Mouse (Mus musculus): Measurements from ENCODE around the gene Hoxc8. TPM values are rescaled to one million over a fixed set of nuclear protein-coding genes. Genes with fewer than 3 reads are reported as not detected.

Gene Hoxc8
- polyA plus RNA-seq (2015; fragmentation: Illumina TruSeq; extraction: RNeasy Lipid Tissue Mini Kit (QIAGEN cat#74804); ENCODE audit: low read depth, low replicate concordance): not detected

DNA sequence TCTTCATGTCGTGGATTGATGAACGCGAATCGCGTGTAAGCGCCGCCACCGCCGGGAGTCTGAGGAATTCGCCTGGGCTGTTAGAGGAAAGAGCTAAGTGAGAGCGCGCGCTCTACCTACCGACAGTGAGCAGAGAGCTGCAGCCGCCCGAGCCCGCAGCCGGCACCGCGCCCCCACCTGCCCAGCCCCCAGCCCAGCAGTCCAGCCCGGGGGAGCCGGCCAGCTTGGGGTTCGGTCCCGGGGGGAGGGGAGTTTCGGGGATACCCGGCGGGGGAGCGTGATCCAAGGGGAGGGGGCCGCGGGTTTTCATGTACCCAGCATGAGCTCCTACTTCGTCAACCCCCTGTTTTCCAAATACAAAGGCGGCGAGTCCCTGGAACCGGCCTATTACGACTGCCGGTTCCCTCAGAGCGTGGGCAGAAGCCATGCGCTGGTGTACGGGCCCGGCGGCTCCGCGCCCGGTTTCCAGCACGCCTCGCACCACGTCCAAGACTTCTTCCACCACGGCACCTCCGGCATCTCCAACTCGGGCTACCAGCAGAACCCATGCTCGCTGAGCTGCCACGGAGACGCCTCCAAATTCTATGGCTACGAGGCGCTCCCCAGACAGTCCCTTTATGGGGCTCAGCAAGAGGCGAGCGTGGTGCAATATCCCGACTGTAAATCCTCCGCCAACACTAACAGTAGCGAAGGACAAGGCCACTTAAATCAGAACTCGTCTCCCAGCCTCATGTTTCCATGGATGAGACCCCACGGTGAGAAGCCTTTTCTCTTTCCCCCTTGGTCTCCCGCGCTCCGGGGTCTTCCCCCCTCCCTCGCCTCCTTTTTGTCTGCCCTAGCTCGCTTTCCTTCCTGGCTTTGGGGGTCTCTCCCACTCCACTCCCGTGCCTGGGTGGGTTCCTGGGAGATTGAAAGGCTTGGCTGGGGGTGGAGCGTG is at the start of gene Hoxc8:
Gene Hoxc8 (plus strand): TSS at position 147 of the 937 bp plus-strand sequence.

DNA sequence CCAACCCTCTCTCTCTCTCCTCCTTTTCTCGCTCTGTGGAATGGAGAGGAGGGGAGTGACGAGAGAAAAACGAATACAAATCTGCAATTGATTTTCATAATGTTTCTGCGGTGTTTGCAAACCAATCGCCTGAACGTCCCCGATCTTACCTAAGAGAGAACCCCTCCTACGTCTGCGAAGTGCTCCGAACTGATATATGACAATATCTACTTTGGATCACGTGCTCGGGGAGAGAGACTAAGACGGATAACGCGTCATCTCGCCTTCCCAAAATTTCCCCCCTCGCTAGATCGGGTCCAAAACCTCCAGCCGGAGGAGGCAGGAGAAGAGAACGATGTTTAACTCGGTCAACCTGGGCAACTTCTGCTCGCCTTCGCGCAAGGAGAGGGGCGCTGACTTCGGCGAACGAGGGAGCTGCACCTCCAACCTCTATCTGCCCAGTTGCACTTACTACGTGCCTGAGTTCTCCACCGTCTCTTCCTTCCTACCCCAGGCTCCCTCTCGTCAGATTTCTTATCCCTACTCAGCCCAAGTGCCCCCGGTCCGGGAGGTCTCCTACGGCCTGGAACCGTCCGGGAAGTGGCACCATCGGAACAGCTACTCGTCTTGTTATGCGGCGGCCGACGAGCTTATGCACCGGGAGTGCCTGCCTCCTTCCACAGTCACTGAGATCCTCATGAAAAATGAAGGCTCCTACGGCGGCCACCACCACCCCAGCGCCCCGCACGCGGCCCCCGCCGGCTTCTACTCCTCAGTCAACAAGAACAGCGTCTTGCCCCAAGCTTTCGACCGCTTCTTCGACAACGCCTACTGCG is 36.0 kb upstream of the Hoxc8 start, which contains the start of gene Hoxc11:
Gene Hoxc11 (plus strand): TSS at position 236 of the 815 bp plus-strand sequence.

DNA sequence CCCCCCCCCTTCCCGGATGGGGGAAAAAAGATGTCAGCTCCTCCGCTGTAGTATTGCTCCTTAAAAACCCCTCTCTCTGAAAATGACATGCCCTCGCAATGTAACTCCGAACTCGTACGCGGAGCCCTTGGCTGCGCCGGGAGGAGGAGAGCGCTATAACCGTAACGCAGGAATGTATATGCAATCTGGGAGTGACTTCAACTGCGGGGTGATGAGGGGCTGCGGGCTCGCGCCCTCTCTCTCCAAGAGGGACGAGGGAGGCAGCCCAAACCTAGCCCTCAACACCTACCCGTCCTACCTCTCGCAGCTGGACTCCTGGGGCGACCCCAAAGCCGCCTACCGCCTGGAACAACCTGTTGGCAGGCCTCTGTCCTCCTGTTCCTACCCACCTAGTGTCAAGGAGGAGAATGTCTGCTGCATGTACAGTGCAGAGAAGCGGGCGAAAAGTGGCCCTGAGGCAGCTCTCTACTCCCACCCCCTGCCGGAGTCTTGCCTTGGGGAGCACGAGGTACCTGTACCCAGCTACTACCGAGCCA is 23.6 kb upstream of the Hoxc8 start, which contains the start of gene Hoxc10:
Gene Hoxc10 (plus strand): TSS at position 21 of the 536 bp plus-strand sequence.

DNA sequence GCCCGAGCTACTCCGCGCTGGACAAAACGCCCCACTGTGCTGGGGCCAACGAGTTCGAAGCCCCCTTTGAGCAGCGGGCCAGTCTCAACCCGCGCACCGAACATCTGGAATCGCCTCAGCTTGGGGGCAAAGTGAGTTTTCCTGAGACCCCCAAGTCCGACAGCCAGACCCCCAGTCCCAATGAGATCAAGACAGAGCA is 23.2 kb upstream of the Hoxc8 start, which contains the start of gene Hoxc5:
Gene Hoxc5 (plus strand): TSS at position 132 of the 199 bp plus-strand sequence.

DNA sequence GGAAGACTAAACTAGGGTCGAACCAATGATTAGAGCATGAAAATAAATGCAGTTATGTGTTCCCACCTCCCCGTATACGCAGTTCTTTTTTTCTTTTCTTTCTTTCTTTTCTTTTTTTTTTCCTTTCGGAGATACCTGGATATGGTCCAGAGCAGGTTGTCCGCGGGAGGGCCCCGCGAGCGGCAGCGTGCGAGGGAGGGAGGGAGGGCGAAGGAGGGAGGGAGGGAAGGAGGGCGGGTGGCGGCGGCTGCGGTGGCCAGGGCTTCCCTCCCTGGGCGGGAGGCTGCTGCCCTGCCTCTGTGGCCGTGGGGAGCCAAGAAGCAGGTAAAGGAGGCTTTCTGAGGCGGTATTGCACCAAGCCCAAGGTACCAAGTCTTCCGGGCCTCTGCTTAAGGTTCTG is 14.2 kb upstream of the Hoxc8 start, which contains the start of gene Hoxc9:
Gene Hoxc9 (plus strand): TSS at position 269 of the 400 bp plus-strand sequence.

DNA sequence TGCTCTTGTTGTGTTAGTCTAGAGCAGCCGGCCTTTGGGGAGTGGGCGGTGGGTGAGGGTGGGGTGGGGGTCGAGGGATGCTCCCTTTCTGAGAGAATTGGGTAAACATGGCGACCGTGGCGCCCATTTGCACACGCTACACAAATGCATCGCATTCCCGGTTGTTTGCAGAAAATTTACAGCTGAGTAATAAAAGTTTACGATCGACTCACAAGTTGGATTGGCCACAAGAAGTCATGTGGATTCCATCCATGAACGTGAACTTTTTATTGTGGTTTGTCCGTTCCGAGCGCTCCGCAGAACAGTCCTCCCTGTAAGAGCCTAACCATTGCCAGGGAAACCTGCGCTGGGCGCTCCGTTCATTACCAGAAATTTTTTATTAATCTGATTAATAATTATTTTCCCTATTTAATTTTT is 7.5 kb downstream of the Hoxc8 start, which contains the start of gene Hoxc6:
Gene Hoxc6 (plus strand): TSS at position 319 of the 417 bp plus-strand sequence.

DNA sequence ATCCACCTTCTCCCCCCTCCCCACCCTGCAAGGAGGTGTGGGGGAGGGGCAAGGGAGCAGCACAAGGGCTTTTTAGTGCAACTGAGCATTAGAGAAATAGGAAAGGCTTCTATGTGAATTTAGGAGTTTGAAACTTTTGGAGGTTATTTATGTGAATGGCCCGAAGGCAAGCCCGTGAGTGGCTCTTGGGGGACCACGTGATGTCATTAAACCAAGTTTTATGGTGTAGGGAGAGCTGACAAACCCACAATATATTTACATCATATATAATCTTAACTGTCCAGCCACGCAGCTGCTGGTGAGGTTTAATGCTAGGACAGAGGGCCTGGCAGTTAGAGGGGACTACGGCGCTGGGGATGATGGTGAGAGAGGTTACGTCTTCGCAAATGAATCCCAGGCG is 28.2 kb downstream of the Hoxc8 start, which contains the start of gene Hoxc4:
Gene Hoxc4 (plus strand): TSS at position 299 of the 400 bp plus-strand sequence.

Other genes with a start within 250 kb of the Hoxc8 start
- gene Hoxc13, start 69.5 kb upstream of the Hoxc8 start, polyA plus RNA-seq (2015; fragmentation: Illumina TruSeq; extraction: RNeasy Lipid Tissue Mini Kit (QIAGEN cat#74804); ENCODE audit: low read depth, low replicate concordance): not detected
- not detected for gene Hoxc12, start 53.9 kb upstream of the Hoxc8 start, polyA plus RNA-seq (2015; fragmentation: Illumina TruSeq; extraction: RNeasy Lipid Tissue Mini Kit (QIAGEN cat#74804); ENCODE audit: low read depth, low replicate concordance)
- gene Hoxc11, start 36.2 kb upstream of the Hoxc8 start, polyA plus RNA-seq (2015; fragmentation: Illumina TruSeq; extraction: RNeasy Lipid Tissue Mini Kit (QIAGEN cat#74804); ENCODE audit: low read depth, low replicate concordance): not detected
- not detected for gene Hoxc10, start 23.8 kb upstream of the Hoxc8 start, polyA plus RNA-seq (2015; fragmentation: Illumina TruSeq; extraction: RNeasy Lipid Tissue Mini Kit (QIAGEN cat#74804); ENCODE audit: low read depth, low replicate concordance)
- gene Hoxc5, start 23.2 kb upstream of the Hoxc8 start, polyA plus RNA-seq (2015; fragmentation: Illumina TruSeq; extraction: RNeasy Lipid Tissue Mini Kit (QIAGEN cat#74804); ENCODE audit: low read depth, low replicate concordance): not detected
- not detected for gene Hoxc9, start 14.2 kb upstream of the Hoxc8 start, polyA plus RNA-seq (2015; fragmentation: Illumina TruSeq; extraction: RNeasy Lipid Tissue Mini Kit (QIAGEN cat#74804); ENCODE audit: low read depth, low replicate concordance)
- not detected for gene Hoxc6, start 7.7 kb downstream of the Hoxc8 start, polyA plus RNA-seq (2015; fragmentation: Illumina TruSeq; extraction: RNeasy Lipid Tissue Mini Kit (QIAGEN cat#74804); ENCODE audit: low read depth, low replicate concordance)
- gene Hoxc4, start 28.3 kb downstream of the Hoxc8 start, polyA plus RNA-seq (2015; fragmentation: Illumina TruSeq; extraction: RNeasy Lipid Tissue Mini Kit (QIAGEN cat#74804); ENCODE audit: low read depth, low replicate concordance): not detected
- gene Smug1, start 176.5 kb downstream of the Hoxc8 start, polyA plus RNA-seq (2015; fragmentation: Illumina TruSeq; extraction: RNeasy Lipid Tissue Mini Kit (QIAGEN cat#74804); ENCODE audit: low read depth, low replicate concordance): 17.3 TPM
- 110 TPM for gene Cbx5, start 249.2 kb downstream of the Hoxc8 start, polyA plus RNA-seq (2015; fragmentation: Illumina TruSeq; extraction: RNeasy Lipid Tissue Mini Kit (QIAGEN cat#74804); ENCODE audit: low read depth, low replicate concordance)
- gene Hnrnpa1, start 249.8 kb downstream of the Hoxc8 start, polyA plus RNA-seq (2015; fragmentation: Illumina TruSeq; extraction: RNeasy Lipid Tissue Mini Kit (QIAGEN cat#74804); ENCODE audit: low read depth, low replicate concordance): 296 TPM

Data from brain, adult 10 weeks (tissue).